Mouse (Mus musculus): Measurements from ENCODE around the gene Whamm.

DNA sequence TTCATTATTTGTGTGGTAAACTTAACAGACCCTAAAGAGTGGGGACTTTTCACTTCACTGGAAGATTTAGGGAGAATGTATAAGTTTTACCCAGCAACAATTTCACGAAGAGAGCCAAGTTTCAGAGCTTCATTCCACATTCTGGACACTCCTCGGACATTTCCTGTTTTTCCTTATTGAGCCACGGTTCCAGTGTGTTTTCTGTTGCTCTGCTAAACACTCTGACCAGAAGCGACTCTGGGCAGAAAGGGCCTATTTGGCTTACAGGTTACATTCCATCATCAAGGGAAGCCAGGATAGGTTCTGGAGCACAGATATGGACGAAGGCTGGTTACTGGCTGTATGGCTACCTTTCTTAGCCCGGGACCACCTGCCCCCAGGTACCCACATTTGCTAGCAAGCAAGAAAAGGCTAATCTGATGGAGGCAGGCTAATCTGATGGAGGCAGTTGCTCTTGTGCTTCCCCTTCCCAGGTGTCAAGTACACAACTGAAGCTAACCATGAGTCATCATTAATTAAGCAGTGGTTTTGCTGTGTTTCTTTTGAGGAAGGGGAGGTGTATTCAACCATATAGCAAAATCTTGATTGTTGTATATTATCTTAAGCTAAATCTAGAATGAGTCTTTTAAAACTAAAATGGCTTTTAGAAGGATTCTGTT is 1.7 kb downstream of the Whamm start:
- TF ChIP-seq CTCF (conservative IDR thresholded peaks at IDR 0.05; ENCODE audit: low read length): no peak
- no peak for TF ChIP-seq NANOG (IDR thresholded peaks at IDR 0.05; ENCODE audit: borderline replicate concordance, low read length)
